Mouse (Mus musculus): Measurements from ENCODE around the gene Cpa2.

DNA sequence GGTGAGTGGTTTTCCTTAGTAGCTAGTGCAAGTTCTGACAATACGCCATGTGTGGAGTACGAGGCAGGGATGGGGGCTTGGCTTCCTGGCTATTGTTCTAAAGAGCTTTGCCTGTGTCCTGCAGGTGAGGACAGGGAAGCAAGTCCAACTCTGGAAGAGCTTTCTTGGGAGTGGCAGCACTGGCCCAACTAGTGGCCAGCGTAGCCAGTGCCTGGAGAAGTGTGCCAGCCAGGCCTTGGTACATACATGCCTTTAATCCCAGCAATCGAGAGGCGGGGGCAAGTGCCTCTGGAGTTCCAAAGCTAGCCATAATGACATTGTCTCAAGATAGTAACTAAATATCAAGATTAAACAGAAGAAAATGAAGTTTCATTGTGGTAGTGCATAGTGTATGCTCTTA lies 31.1 kb upstream of the Cpa2 start:
- TF ChIP-seq CTCF (IDR thresholded peaks at IDR 0.05; ENCODE audit: low read depth): no peak
- no peak for TF ChIP-seq EP300 (optimal IDR thresholded peaks at IDR 0.05)
